Comparison of ENCODE assay signal across 14 mouse cellular contexts in genomic region chr7:44623714-44624542, GRCm38 (mm10). TPM values are rescaled to one million over a fixed set of nuclear protein-coding genes. Genes with fewer than 3 reads are reported as not detected.
A peak's percentile ranks its signal among the peaks of the same experiment; 100 is the strongest.
DNase-seq lines count a peak whose midpoint lies in the region; ATAC-seq lines count a peak whose summit lies in the region.
"Had no signal": no experiment of that assay in that cellular context is flagged by ENCODE, and none has a peak within 500 bp of the region (broad histone marks: within the 10 kb centered on the region; RNA-seq: fewer than 3 reads in every experiment).

No protein-coding gene starts in this region.

- no peak overlapping the region for H3K9ac ChIP-seq in limb, embryonic 11.5 days (ENCODE audit: low read length)
- H3K9ac ChIP-seq in neural tube, embryonic 15.5 days (replicated peaks): no peak overlapping the region
- H3K9ac ChIP-seq: midbrain, embryonic 15.5 days had no signal

- peak; percentile 38; the same call in 1 of the 2 replicates for ATAC-seq in cerebellum, adult (ENCODE audit: insufficient number of reproducible peaks, low FRiP score, low TSS enrichment)
- 0 out of 2 replicates have a peak, but pooled peaks have one; percentile 21 for ATAC-seq in limb, embryonic 11.5 days (ENCODE audit: insufficient number of reproducible peaks, low FRiP score, low TSS enrichment, low read depth)
- ATAC-seq in neural tube, embryonic 15.5 days (ENCODE audit: low FRiP score): no peak
- ATAC-seq: midbrain, embryonic 15.5 days had no signal

- no peaks in the 10 kb centered on the region for H3K9me3 ChIP-seq in limb, embryonic 11.5 days (ENCODE audit: control insufficient read depth, low read length)
- H3K9me3 ChIP-seq in limb, embryonic 10.5 days (replicated peaks): no peaks in the 10 kb centered on the region
- no peaks in the 10 kb centered on the region for H3K9me3 ChIP-seq in neural tube, embryonic 15.5 days (replicated peaks)
- H3K9me3 ChIP-seq: midbrain, embryonic 15.5 days had no signal

- H3K36me3 ChIP-seq in limb, embryonic 11.5 days (ENCODE audit: control insufficient read depth, insufficient read depth, low read length): no peaks in the 10 kb centered on the region
- no peaks in the 10 kb centered on the region for H3K36me3 ChIP-seq in limb, embryonic 10.5 days
- H3K36me3 ChIP-seq in neural tube, embryonic 15.5 days: no peaks in the 10 kb centered on the region
- H3K36me3 ChIP-seq: midbrain, embryonic 15.5 days had no signal

- H3K4me2 ChIP-seq in limb, embryonic 11.5 days (ENCODE audit: low read depth, severe bottlenecking): no peak overlapping the region
- H3K4me2 ChIP-seq in neural tube, embryonic 15.5 days: no peak overlapping the region
- H3K4me2 ChIP-seq: midbrain, embryonic 15.5 days had no signal

- no peak overlapping the region for H3K4me3 ChIP-seq in limb, embryonic 11.5 days (ENCODE audit: low read depth, low read length)
- H3K4me3 ChIP-seq in limb, embryonic 10.5 days: no peak overlapping the region
- H3K4me3 ChIP-seq in neural tube, embryonic 15.5 days (replicated peaks): no peak overlapping the region
- H3K4me3 ChIP-seq: gastrocnemius, adult 2 months; midbrain, embryonic 15.5 days had no signal

- no peak overlapping the region for H3K27ac ChIP-seq in limb, embryonic 11.5 days (replicated peaks; ENCODE audit: low read depth, low read length)
- no peak overlapping the region for H3K27ac ChIP-seq in limb, embryonic 10.5 days
- no peak overlapping the region for H3K27ac ChIP-seq in neural tube, embryonic 15.5 days (replicated peaks)
- H3K27ac ChIP-seq: gastrocnemius, adult 2 months; midbrain, embryonic 15.5 days had no signal

- no peaks in the 10 kb centered on the region for H3K4me1 ChIP-seq in limb, embryonic 11.5 days (ENCODE audit: control insufficient read depth, insufficient read depth, low read length)
- H3K4me1 ChIP-seq in limb, embryonic 10.5 days: no peaks in the 10 kb centered on the region
- H3K4me1 ChIP-seq in neural tube, embryonic 15.5 days: no peaks in the 10 kb centered on the region
- H3K4me1 ChIP-seq: midbrain, embryonic 15.5 days had no signal

- DNase-seq in cerebellum, postnatal 4 days (ENCODE audit: low spot score in 2 of 2): no peak
- DNase-seq in limb, embryonic 11.5 days (ENCODE audit: low spot score): peak; percentile 43
- no peak for DNase-seq in limb, embryonic 10.5 days (ENCODE audit: low spot score)
- peak; percentile 62 to 71 for DNase-seq in cerebellum, postnatal 36 days
- no peak for DNase-seq in lung, postnatal 25 days (ENCODE audit: low spot score)
- no peak for DNase-seq in adrenal gland, postnatal 4 days (ENCODE audit: low spot score in 2 of 2)
- DNase-seq: gastrocnemius, adult 2 months; kidney, adult 2 months; lung, adult 18-20 months; right cerebral cortex, postnatal 4 days had no signal

- WGBS in limb, embryonic 11.5 days: 41% methylated on average over 18 of the region's 18 CpGs
- WGBS in limb, embryonic 10.5 days: 47% methylated on average over 18 of the region's 18 CpGs
- 38% methylated on average over 18 of the region's 18 CpGs for WGBS in neural tube, embryonic 15.5 days

- H3K27me3 ChIP-seq in limb, embryonic 11.5 days (ENCODE audit: control insufficient read depth, insufficient read depth, low read length): no peaks in the 10 kb centered on the region
- H3K27me3 ChIP-seq in limb, embryonic 10.5 days (ENCODE audit: low read depth, poor library complexity, severe bottlenecking): peaks cover 7% of the 10 kb centered on the region; the same call in 1 of the 2 replicates
- H3K27me3 ChIP-seq in neural tube, embryonic 15.5 days (replicated peaks): 0 out of 2 replicates have a peak, but pooled peaks cover 3% of the 10 kb centered on the region
- H3K27me3 ChIP-seq: midbrain, embryonic 15.5 days had no signal

RNA-seq across cellular contexts. Expression of gene Kcnc3, which starts 33.5 kb away (rescaled TPM):
- polyA plus RNA-seq in limb, embryonic 11.5 days (2014; fragmentation: Nextera tagmentation; extraction: Ambion mirVana): 0.31 and 0.36 TPM in 2 replicates
- 0.21 and 0.28 TPM in 2 replicates for polyA plus RNA-seq in limb, embryonic 10.5 days (2016; fragmentation: Nextera tagmentation; extraction: Ambion mirVana)
- polyA plus RNA-seq in neural tube, embryonic 15.5 days (2015; fragmentation: Nextera tagmentation; extraction: Ambion mirVana): 7.2 and 8.0 TPM in 2 replicates
- total RNA-seq in adrenal gland, postnatal 4 days (2021): 1 to 10 TPM; 7.6 to 9.9 TPM

RNA-seq across cellular contexts. Expression of gene Myh14, which starts 46.7 kb away (rescaled TPM):
- polyA plus RNA-seq in limb, embryonic 11.5 days (2014; fragmentation: Nextera tagmentation; extraction: Ambion mirVana): 1.9 and 2.1 TPM in 2 replicates
- polyA plus RNA-seq in limb, embryonic 10.5 days (2016; fragmentation: Nextera tagmentation; extraction: Ambion mirVana): 0.63 and 1.8 TPM in 2 replicates
- polyA plus RNA-seq in neural tube, embryonic 15.5 days (2015; fragmentation: Nextera tagmentation; extraction: Ambion mirVana): 4.8 and 6.0 TPM in 2 replicates
- total RNA-seq in adrenal gland, postnatal 4 days (2021): 1 to 10 TPM; 7.0 to 8.2 TPM

RNA-seq across cellular contexts. Expression of gene Napsa, which starts 51.7 kb away (rescaled TPM):
- 0.44 and 0.61 TPM in 2 replicates for polyA plus RNA-seq in limb, embryonic 11.5 days (2014; fragmentation: Nextera tagmentation; extraction: Ambion mirVana)
- polyA plus RNA-seq in limb, embryonic 10.5 days (2016; fragmentation: Nextera tagmentation; extraction: Ambion mirVana): 0.14 and 0.20 TPM in 2 replicates
- 1.1 and 4.9 TPM in 2 replicates for polyA plus RNA-seq in neural tube, embryonic 15.5 days (2015; fragmentation: Nextera tagmentation; extraction: Ambion mirVana)
- 10 to 100 TPM in 1 of 2 experiments, 1 to 10 TPM in 1; 2.5 to 18.3 TPM for total RNA-seq in adrenal gland, postnatal 4 days (2021)
- total RNA-seq: left cerebral cortex, adult 8-10 months had no signal

Comparison
In these comparisons a context has a peak if more than half of its experiments do, and no peak if none do; other contexts are left out.
1. DNase-seq: peak in limb, embryonic 11.5 days (single experiment) and cerebellum, postnatal 36 days (2 of 2); none in cerebellum, postnatal 4 days (0 of 2), limb, embryonic 10.5 days (single experiment), lung, postnatal 25 days (single experiment) and adrenal gland, postnatal 4 days (0 of 2).